Mouse (Mus musculus): ENCODE measurements around the gene Fam124b. TPM values are rescaled to one million over a fixed set of nuclear protein-coding genes. Genes with fewer than 3 reads are reported as not detected.
A peak's percentile ranks its signal among the peaks of the same experiment; 100 is the strongest.

The Fam124b gene
- polyA plus RNA-seq (2016; fragmentation: Nextera tagmentation; extraction: Ambion mirVana), result 0.06 TPM in 1 of 2 replicates, not detected in the other

DNA sequence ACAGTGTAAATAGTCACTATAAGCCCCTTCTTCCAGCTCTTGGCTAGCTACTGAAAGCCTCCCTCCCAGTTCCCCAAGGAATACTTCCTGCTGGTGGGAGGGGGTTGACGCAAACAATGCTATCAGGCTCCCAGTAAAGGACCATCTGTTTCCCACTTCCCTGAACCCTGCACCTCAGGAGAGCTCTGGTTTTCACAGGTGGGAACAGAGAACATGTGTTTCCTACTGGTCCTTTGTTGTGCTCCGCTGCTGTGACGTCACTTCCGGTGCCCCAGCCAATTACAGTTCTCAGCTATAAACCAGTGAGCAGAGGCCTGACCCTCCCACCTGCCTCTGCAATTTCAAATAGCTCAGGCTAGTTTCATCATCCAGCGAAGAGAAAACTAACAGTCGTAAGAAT, at the start of gene Fam124b:
Gene Fam124b, minus strand, starts transcription at position 206 of the 400 bp plus-strand sequence.
- Histone ChIP-seq H3K36me3 (no peaks in the 10 kb centered on the region), H3K4me3 (no peak within 1 kb of the TSS), H3K9me3 (replicated peaks) (no peaks in the 10 kb centered on the region), H3K4me1 (no peaks in the 10 kb centered on the region), H3K27me3 (replicated peaks) (no peaks in the 10 kb centered on the region), H3K9ac (no peak within 1 kb of the TSS), H3K4me2 (peak within 1 kb of the TSS; percentile 20; the same call in 1 of the 2 replicates), H3K27ac (no peak within 1 kb of the TSS)
- ATAC-seq, result no peak
- 35% methylated on average over 6 of the region's 6 CpGs for WGBS (ENCODE audit: insufficient replicate concordance)

DNA sequence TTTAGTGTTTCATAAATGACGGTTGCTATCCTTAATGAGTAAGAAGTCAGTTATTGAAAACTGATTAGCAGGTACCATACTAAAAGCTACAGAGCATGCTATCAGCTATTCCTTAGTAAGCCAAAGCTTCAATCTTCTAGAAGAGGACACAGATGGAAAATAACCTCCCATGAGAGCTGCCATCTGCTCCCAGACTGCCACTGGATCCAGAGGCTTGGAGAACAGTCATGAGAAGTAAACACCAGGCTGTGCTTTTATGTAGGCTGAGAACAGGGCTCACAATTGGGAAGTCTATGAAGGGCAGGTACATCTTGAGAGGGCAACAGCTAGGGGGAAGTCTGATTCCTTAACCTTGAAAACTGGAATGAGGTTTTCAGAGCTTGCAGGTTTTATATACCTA, 42.2 kb upstream of the Fam124b start:
- 80% methylated on average over 1 of the region's 1 CpGs for WGBS (ENCODE audit: insufficient replicate concordance)

DNA sequence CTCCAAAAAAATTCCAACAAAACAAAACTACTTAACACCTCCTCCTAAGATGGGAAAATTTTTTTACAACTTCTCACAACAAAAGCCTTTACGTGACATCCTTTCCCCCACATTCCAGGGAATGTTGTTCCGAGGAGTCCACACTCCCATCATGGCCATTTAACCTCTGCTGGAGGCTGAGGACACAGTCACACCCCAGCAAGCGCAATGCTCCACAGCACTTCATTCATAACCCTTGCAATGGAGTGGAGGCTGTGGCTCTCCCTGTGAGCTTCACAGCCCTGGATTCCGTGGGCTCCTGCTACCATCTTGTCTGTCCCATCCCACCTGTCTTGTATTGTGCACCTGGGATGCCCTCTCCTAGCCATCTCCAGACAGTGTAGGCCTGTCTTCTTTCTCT, 40.4 kb upstream of the Fam124b start:
- Histone ChIP-seq H3K36me3 (no peaks in the 10 kb centered on the region), H3K4me1 (no peaks in the 10 kb centered on the region), H3K4me3 (no peak overlapping the region), H3K9ac (no peak overlapping the region), H3K27ac (no peak overlapping the region), H3K4me2 (no peak overlapping the region), H3K9me3 (replicated peaks) (no peaks in the 10 kb centered on the region), H3K27me3 (replicated peaks) (no peaks in the 10 kb centered on the region)
- ATAC-seq, result no peak
- 71% methylated on average over 4 of the region's 4 CpGs for WGBS (ENCODE audit: insufficient replicate concordance)

More for the DNA sequence above, 42.2 kb upstream of the Fam124b start:
- H3K4me2 ChIP-seq, result no peak overlapping the region
- H3K4me3 ChIP-seq, result no peak overlapping the region
- H3K9me3 ChIP-seq (replicated peaks), result no peaks in the 10 kb centered on the region
- H3K27me3 ChIP-seq (replicated peaks), result no peaks in the 10 kb centered on the region
- peaks cover 6% of the 10 kb centered on the region for H3K36me3 ChIP-seq
- H3K9ac ChIP-seq, result no peak overlapping the region
- no peak for ATAC-seq
- H3K27ac ChIP-seq, result no peak overlapping the region
- no peaks in the 10 kb centered on the region for H3K4me1 ChIP-seq

DNA sequence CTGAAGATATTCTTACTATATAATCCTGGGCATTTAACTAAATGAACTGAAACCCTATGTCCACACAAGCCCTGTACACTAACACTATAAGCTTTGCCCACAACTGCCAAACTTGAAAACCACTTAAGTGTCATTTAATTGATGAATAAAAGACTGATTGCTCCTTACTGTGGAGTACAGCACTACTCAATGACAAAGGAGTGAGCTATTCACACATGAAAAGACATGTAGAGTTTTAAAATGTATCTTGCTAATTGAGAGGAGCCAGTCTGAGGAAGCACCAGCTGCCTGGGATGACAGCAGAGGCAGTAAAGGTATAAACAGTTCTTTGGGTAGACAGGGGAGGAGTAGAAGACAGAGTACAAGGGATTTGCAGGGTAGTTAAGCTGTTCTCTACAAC, 35.0 kb upstream of the Fam124b start:
- Histone ChIP-seq H3K4me2 (no peak overlapping the region), H3K9ac (no peak overlapping the region), H3K9me3 (replicated peaks) (no peaks in the 10 kb centered on the region), H3K4me1 (no peaks in the 10 kb centered on the region), H3K27ac (no peak overlapping the region), H3K36me3 (no peaks in the 10 kb centered on the region), H3K27me3 (replicated peaks) (no peaks in the 10 kb centered on the region), H3K4me3 (no peak overlapping the region)
- ATAC-seq, result no peak

DNA sequence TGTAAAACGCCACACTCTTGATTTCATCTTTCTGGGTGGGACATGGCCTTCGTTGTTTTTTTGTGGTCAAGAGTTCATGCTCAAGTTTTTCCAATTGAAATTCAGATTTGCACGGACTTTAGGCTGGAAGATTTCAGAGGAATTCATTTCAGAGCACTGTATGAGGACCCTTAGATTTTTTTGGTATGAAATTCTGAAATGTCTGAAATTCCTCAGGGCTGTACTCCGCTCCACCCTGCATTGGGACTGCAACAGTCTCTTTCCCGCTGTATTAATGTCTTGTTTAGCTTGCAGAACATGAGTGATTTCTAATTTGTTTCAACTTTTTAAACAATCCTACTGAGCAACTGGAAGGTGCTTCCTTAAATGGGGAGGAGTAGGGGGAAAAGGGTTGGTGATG, 32.0 kb upstream of the Fam124b start:
- 67% methylated on average over 5 of the region's 5 CpGs for WGBS (ENCODE audit: insufficient replicate concordance)
- Histone ChIP-seq H3K4me2 (no peak overlapping the region), H3K36me3 (no peaks in the 10 kb centered on the region), H3K9me3 (replicated peaks) (no peaks in the 10 kb centered on the region), H3K4me1 (no peaks in the 10 kb centered on the region), H3K27me3 (replicated peaks) (no peaks in the 10 kb centered on the region), H3K4me3 (no peak overlapping the region), H3K9ac (no peak overlapping the region), H3K27ac (no peak overlapping the region)
- no peak for ATAC-seq

DNA sequence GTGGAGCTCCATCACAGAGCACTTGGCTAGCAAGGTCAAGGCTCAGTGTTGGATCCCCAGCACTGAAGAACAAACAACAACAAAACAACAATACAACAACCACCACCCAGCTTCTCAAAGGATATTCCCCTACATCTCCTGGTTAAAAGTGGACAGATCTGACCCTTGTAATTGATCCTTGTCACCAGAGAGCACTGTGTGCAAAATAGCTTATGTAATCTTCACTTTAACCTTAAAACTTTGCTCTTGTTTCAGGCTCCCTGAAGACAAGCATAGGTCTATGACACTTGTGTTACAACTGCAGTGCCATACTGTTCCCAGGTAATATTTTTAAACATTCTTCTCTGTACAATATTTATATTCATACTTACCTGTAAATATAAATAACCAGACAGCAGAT, 28.9 kb upstream of the Fam124b start:
- Histone ChIP-seq H3K27me3 (replicated peaks) (no peaks in the 10 kb centered on the region), H3K9me3 (replicated peaks) (no peaks in the 10 kb centered on the region), H3K4me3 (no peak overlapping the region), H3K36me3 (no peaks in the 10 kb centered on the region), H3K4me1 (no peaks in the 10 kb centered on the region), H3K4me2 (no peak overlapping the region), H3K27ac (no peak overlapping the region), H3K9ac (no peak overlapping the region)
- no peak for ATAC-seq

DNA sequence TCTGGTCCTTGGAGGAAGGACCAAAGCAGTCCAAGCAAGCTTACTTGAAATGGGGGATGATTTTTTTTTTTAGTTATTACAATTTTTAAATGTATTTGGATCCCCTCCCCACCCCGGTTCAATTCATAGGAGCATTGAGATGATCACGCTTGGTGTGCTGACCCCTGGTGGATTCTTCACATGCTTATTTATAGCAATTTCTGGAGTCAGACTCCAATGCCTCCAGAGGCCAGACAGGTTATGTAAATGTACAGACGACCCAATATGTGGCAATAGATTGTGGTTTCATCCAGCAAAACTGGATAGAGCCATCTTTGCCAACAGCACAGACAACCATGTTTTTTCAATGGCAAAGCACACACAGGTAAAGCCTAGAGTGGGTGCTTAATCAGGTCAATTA, 25.9 kb upstream of the Fam124b start:
- Histone ChIP-seq H3K27ac (no peak overlapping the region), H3K27me3 (replicated peaks) (no peaks in the 10 kb centered on the region), H3K4me3 (no peak overlapping the region), H3K4me2 (no peak overlapping the region), H3K9ac (no peak overlapping the region), H3K4me1 (no peaks in the 10 kb centered on the region), H3K9me3 (replicated peaks) (no peaks in the 10 kb centered on the region), H3K36me3 (no peaks in the 10 kb centered on the region)
- 48% methylated on average over 3 of the region's 3 CpGs for WGBS (ENCODE audit: insufficient replicate concordance)
- ATAC-seq, result no peak

DNA sequence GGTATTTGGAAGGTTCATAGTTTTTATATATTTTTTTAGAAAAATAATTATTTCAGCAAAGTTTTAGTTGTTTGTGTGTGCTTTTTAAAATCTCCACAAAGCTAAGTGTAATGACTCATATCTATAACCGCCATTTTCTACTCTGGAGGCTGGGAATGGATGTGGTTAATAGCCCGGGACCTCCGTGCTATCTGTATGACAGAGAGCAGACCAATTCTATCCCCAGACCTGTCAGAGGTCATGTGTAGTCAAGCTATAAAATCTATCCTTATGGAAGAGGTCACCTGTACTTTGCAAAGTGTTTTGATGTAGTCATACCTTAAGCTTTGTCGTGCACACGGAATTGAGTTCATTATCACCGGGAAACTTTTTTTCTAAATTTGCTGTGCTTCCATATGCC, 23.3 kb upstream of the Fam124b start:
- Histone ChIP-seq H3K9me3 (replicated peaks) (no peaks in the 10 kb centered on the region), H3K36me3 (no peaks in the 10 kb centered on the region), H3K4me1 (no peaks in the 10 kb centered on the region), H3K27me3 (replicated peaks) (no peaks in the 10 kb centered on the region), H3K4me3 (no peak overlapping the region), H3K4me2 (no peak overlapping the region), H3K9ac (no peak overlapping the region), H3K27ac (no peak overlapping the region)
- no peak for ATAC-seq
- WGBS (ENCODE audit: insufficient replicate concordance), result 83% methylated on average over 6 of the region's 6 CpGs

DNA sequence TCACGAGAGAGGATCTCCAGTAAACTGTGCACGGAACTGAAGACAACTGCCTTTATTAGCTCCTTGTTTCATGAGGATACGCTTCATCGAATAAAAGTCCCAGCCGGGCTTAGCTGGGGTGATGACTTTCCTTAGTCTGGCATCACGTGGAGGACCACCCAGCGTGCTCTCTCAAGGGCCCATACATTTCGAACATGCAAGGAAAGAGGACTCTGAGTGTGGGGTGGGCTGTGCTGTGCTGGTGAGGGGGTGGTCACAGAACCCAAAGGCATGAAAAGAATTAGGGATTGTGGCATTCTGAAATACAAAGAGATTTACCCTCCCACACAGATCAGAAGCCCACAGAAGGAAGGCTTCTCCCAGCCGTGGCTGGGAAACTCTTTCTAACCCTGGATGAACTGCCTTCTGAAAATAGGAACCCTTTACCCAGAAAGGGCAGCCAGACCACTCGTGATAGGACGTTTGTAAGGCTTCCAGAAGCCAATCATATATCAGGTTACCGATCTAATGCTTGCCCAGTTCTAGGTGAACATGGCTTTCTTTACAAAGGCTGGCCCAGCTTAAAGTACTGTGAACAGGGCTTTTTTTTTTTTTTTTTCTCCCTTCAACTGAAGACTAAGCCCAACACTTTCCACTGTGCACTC, 21.9 kb upstream of the Fam124b start:
- Histone ChIP-seq H3K9me3 (replicated peaks) (no peaks in the 10 kb centered on the region), H3K4me1 (no peaks in the 10 kb centered on the region), H3K36me3 (no peaks in the 10 kb centered on the region), H3K27ac (no peak overlapping the region), H3K9ac (no peak overlapping the region), H3K4me2 (no peak overlapping the region), H3K4me3 (no peak overlapping the region), H3K27me3 (replicated peaks) (no peaks in the 10 kb centered on the region)
- 61% methylated on average over 12 of the region's 12 CpGs for WGBS (ENCODE audit: insufficient replicate concordance)
- no peak for ATAC-seq

DNA sequence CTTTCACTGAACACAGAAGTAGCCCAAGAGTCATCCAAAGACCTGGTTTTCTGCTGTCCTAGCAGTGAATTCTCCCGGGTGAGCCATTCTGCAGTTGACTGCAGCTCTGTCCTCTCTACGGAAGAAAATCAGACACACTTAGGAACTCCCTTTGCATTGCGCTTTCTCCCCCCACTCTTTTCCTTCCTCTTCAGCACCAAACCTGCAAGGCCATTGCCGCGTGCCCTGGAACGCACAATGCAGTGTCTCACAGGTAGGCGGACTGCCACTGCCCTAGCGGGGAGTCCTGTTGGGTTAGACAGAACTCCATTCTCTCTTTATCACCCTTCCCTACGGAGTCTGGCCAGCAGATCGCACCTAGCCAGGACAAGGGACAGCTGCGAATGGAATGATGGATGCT, 21.2 kb upstream of the Fam124b start:
- Histone ChIP-seq H3K4me1 (no peaks in the 10 kb centered on the region), H3K27ac (no peak overlapping the region), H3K36me3 (no peaks in the 10 kb centered on the region), H3K4me3 (no peak overlapping the region), H3K27me3 (replicated peaks) (no peaks in the 10 kb centered on the region), H3K9me3 (replicated peaks) (no peaks in the 10 kb centered on the region), H3K4me2 (no peak overlapping the region), H3K9ac (no peak overlapping the region)
- 56% methylated on average over 11 of the region's 11 CpGs for WGBS (ENCODE audit: insufficient replicate concordance)
- ATAC-seq, result no peak

DNA sequence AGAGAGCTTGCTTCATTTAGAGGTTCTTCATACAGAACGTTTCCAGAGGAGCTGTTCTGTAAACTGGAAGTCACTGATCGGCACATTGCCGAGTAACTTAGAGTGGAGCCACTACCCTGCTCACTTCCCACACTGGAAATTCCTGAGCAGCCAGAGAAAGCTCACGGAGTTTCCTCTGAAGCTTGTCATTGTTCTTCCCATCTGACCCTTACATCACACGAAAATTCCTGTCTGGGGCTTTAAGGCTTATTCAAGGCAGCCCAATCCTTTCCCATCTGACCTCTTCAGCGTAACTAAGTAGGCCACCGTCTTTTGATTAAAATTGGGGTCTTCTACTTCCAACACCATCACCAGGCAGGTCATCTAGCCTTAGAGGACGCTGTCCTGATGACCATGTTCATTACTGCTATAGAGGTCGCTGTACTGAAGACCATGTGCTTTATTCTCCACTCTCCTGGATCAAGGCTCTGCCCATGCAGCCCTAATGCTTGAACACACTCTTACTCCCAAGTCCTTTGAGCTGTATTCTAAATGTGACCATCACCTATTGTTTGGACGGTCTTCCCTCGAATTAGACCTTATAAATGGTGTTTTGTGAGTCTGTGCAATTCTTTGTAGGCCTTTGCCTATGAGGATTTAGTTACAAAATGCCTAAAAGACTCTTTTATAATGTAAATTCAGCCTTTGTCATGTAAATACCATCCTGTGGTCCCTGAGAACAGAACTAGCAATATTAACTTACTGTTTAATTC, 18.9 kb upstream of the Fam124b start:
- Histone ChIP-seq H3K9me3 (replicated peaks) (no peaks in the 10 kb centered on the region), H3K9ac (no peak overlapping the region), H3K27ac (no peak overlapping the region), H3K36me3 (no peaks in the 10 kb centered on the region), H3K4me1 (no peaks in the 10 kb centered on the region), H3K4me3 (no peak overlapping the region), H3K27me3 (replicated peaks) (no peaks in the 10 kb centered on the region), H3K4me2 (no peak overlapping the region)
- ATAC-seq, result no peak
- WGBS (ENCODE audit: insufficient replicate concordance), result 57% methylated on average over 11 of the region's 11 CpGs

DNA sequence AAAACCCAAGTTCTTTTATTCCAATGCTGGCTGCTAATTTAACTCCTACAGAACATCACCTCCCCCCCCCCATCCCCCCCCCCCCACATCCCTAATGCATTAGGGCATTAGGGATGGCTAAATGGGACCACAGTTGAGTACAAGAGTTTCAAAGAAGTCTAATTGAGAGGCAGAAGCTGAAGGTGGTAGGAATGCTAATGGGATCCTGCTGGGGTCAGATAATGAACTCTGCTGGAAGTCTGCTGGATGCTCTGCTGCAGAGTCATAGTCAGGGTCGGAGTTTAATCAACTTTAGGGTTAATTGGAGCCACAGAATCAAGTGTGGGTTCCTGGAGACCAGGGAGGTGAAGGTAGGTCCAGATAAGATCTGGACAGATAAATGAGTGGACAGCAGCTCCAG, 17.9 kb upstream of the Fam124b start:
- Histone ChIP-seq H3K4me2 (no peak overlapping the region), H3K9ac (no peak overlapping the region), H3K9me3 (replicated peaks) (no peaks in the 10 kb centered on the region), H3K27ac (no peak overlapping the region), H3K4me1 (no peaks in the 10 kb centered on the region), H3K4me3 (no peak overlapping the region), H3K27me3 (replicated peaks) (no peaks in the 10 kb centered on the region), H3K36me3 (no peaks in the 10 kb centered on the region)
- no peak for ATAC-seq
- WGBS (ENCODE audit: insufficient replicate concordance), result 18% methylated on average over 1 of the region's 1 CpGs

DNA sequence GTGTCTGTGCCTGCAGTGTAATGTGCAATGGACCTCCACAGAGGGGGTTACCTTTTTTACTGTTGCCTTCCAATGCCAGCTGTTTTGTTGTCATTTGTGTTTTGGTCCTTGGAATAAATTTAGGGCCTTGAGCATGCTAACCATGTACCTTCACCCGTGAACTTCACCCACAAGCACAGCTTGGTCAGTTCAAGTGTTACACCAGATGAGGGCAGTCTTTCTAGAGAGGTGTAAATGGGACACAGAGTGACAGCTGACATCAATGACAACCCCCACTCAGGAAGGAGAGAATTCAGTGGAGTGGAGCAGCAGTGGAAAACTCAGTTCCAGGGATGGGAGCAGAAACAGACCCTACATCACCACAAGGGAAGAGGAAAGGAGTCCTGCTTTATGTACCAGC, 12.3 kb upstream of the Fam124b start:
- no peak overlapping the region for H3K4me3 ChIP-seq
- no peaks in the 10 kb centered on the region for H3K27me3 ChIP-seq (replicated peaks)
- ATAC-seq, result no peak
- no peak overlapping the region for H3K9ac ChIP-seq
- H3K4me1 ChIP-seq, result no peaks in the 10 kb centered on the region
- H3K9me3 ChIP-seq (replicated peaks), result no peaks in the 10 kb centered on the region
- no peaks in the 10 kb centered on the region for H3K36me3 ChIP-seq
- 59% methylated on average over 1 of the region's 1 CpGs for WGBS (ENCODE audit: insufficient replicate concordance)
- H3K27ac ChIP-seq, result no peak overlapping the region
- no peak overlapping the region for H3K4me2 ChIP-seq
